ENCODE assay signal across 8 mouse cellular contexts in the genomic region with DNA sequence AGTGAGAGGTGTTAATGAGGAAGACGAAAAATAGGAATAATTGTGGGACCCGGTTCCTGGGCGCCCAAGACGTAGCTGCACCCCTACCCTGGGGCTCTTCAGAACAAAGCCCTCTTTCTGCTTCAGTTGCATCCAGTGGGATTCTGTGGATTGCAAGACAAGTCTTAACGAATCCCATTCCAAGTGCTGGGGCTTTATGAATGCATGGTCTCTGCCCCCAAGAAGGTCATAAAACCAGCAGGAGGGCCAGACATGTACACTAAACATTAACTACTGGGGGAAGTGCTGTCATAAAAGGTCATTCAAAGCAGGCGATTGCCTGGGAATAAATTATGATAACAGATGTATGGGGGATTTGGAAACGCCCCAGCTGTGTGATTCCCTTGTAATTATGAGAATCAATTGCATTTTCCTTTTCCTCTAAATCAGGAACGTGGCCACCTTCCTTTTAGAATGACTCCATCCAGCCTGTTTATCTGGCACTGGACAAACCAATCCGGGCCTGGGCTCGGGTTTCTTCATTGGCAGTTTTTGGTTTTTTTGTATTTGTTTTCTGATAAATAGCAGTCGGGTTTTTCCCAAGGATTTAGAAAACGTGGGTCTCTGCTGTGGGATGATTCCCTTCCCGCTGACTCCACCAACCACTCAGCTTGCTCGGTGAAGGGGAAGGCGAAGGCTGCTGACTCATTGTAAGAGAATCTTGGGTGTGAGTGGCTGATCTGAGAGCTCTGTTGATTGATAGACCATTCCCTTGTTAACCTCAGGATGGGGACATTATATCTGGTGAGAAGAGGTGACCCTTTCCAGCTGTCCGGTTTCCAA. TPM values are rescaled to one million over a fixed set of nuclear protein-coding genes. Genes with fewer than 3 reads are reported as not detected.
A peak's percentile ranks its signal among the peaks of the same experiment; 100 is the strongest.
DNase-seq lines count a peak whose midpoint lies in the region; ATAC-seq and TF ChIP-seq lines count a peak whose summit lies in the region.
"Had no signal": no experiment of that assay in that cellular context is flagged by ENCODE, and none has a peak within 500 bp of the region (broad histone marks: within the 10 kb centered on the region; RNA-seq: fewer than 3 reads in every experiment).

No protein-coding gene starts in this region.

- no peaks in the 10 kb centered on the region for H3K9me3 ChIP-seq in forebrain, embryonic 10.5 days

- no peaks in the 10 kb centered on the region for H3K27me3 ChIP-seq in testis, adult 2 months (ENCODE audit: control insufficient read depth, insufficient read depth, low read length)
- H3K27me3 ChIP-seq in forebrain, embryonic 10.5 days (ENCODE audit: poor library complexity, severe bottlenecking) = no peaks in the 10 kb centered on the region

- H3K36me3 ChIP-seq in testis, adult 2 months (ENCODE audit: control insufficient read depth, insufficient read depth, low read length) = no peaks in the 10 kb centered on the region
- no peaks in the 10 kb centered on the region for H3K36me3 ChIP-seq in forebrain, embryonic 10.5 days (replicated peaks)

- H3K4me3 ChIP-seq in testis, adult 2 months (ENCODE audit: control insufficient read depth, low read depth, low read length) = peak overlapping the region; percentile 78
- H3K4me3 ChIP-seq in forebrain, embryonic 10.5 days = peak overlapping the region; percentile 40
- H3K4me3 ChIP-seq in olfactory bulb, adult 2 months (ENCODE audit: insufficient read depth, low read depth, low read length) = no peak overlapping the region

- no peak for TF ChIP-seq CTCF in testis, adult 2 months (IDR thresholded peaks at IDR 0.05; ENCODE audit: control insufficient read depth, insufficient read depth, insufficient replicate concordance, low read depth, low read length)
- no peak for TF ChIP-seq CTCF in olfactory bulb, adult 2 months (IDR thresholded peaks at IDR 0.05; ENCODE audit: insufficient read depth, low read depth, low read length)

- DNase-seq in testis, postnatal 10 days (ENCODE audit: low spot score) = no peak
- DNase-seq in forebrain, embryonic 10.5 days (ENCODE audit: extremely low spot score, low spot score) = peak; percentile 26
- DNase-seq in kidney, postnatal 14 days = peak; percentile 41
- DNase-seq in B cell, adult 2 months = no peak

- no peak for TF ChIP-seq POLR2A in testis, adult 2 months (IDR thresholded peaks at IDR 0.05; ENCODE audit: control insufficient read depth, low read depth, low read length)
- no peak for TF ChIP-seq POLR2A in olfactory bulb, adult 2 months (IDR thresholded peaks at IDR 0.05; ENCODE audit: insufficient read depth, low read depth, low read length)

- 39% methylated on average over 16 of the region's 16 CpGs for WGBS in forebrain, embryonic 10.5 days
- WGBS in olfactory bulb, adult 2 months = 23% methylated on average over 16 of the region's 16 CpGs

- no peak for ATAC-seq in cerebellum, adult (ENCODE audit: insufficient number of reproducible peaks, low FRiP score, low TSS enrichment)

- no peak overlapping the region for H3K27ac ChIP-seq in testis, adult 2 months (ENCODE audit: control insufficient read depth, insufficient read depth, low read depth, low read length)
- H3K27ac ChIP-seq in forebrain, embryonic 10.5 days = peak overlapping the region; percentile 93
- H3K27ac ChIP-seq in olfactory bulb, adult 2 months (ENCODE audit: insufficient read depth, low read depth, low read length) = 0 out of 2 replicates have a peak overlapping the region, but pooled peaks have one; percentile 36

- peaks cover 10% of the 10 kb centered on the region for H3K4me1 ChIP-seq in testis, adult 2 months (ENCODE audit: control insufficient read depth, insufficient read depth, low read length)
- peaks cover 28% of the 10 kb centered on the region for H3K4me1 ChIP-seq in forebrain, embryonic 10.5 days
- H3K4me1 ChIP-seq in olfactory bulb, adult 2 months (ENCODE audit: control insufficient read depth, insufficient read depth, low read length) = peaks cover 18% of the 10 kb centered on the region

RNA-seq across cellular contexts. Expression of a gene that starts 12.5 kb away (rescaled TPM):
- 7.9 and 8.8 TPM in 2 replicates for polyA plus RNA-seq in testis, adult 2 months (2012; rRNA removed)
- polyA plus RNA-seq in forebrain, embryonic 10.5 days (2016; fragmentation: Nextera tagmentation; extraction: Ambion mirVana) = 33.8 and 36.5 TPM in 2 replicates
- not detected in 2 replicates for polyA plus RNA-seq in olfactory bulb, adult 2 months (2012; ENCODE audit: insufficient read depth, insufficient read length, low replicate concordance, missing spikeins)

RNA-seq across cellular contexts. Expression of a gene that starts 12.6 kb away (rescaled TPM):
- 0.90 and 1.1 TPM in 2 replicates for polyA plus RNA-seq in testis, adult 2 months (2012; rRNA removed)
- 12.0 and 14.2 TPM in 2 replicates for polyA plus RNA-seq in forebrain, embryonic 10.5 days (2016; fragmentation: Nextera tagmentation; extraction: Ambion mirVana)
- polyA plus RNA-seq in olfactory bulb, adult 2 months (2012; ENCODE audit: insufficient read depth, insufficient read length, low replicate concordance, missing spikeins) = not detected in 2 replicates

RNA-seq across cellular contexts. Expression of a gene that starts 26.3 kb away (rescaled TPM):
- polyA plus RNA-seq in testis, adult 2 months (2012; rRNA removed) = 32.3 and 35.2 TPM in 2 replicates
- 16.5 and 18.5 TPM in 2 replicates for polyA plus RNA-seq in forebrain, embryonic 10.5 days (2016; fragmentation: Nextera tagmentation; extraction: Ambion mirVana)
- polyA plus RNA-seq in olfactory bulb, adult 2 months (2012; ENCODE audit: insufficient read depth, insufficient read length, low replicate concordance, missing spikeins) = not detected in 2 replicates

RNA-seq across cellular contexts. Expression of a gene that starts 26.6 kb away (rescaled TPM):
- 3.6 and 4.5 TPM in 2 replicates for polyA plus RNA-seq in testis, adult 2 months (2012; rRNA removed)
- not detected in 2 replicates for polyA plus RNA-seq in forebrain, embryonic 10.5 days (2016; fragmentation: Nextera tagmentation; extraction: Ambion mirVana)
- polyA plus RNA-seq in olfactory bulb, adult 2 months (2012; ENCODE audit: insufficient read depth, insufficient read length, low replicate concordance, missing spikeins) = not detected in 2 replicates
- polyA plus RNA-seq: frontal cortex, adult 2 months had no signal

RNA-seq across cellular contexts. Expression of a gene that starts 26.6 kb away (rescaled TPM):
- 11.0 and 11.2 TPM in 2 replicates for polyA plus RNA-seq in testis, adult 2 months (2012; rRNA removed)
- 47.9 and 52.4 TPM in 2 replicates for polyA plus RNA-seq in forebrain, embryonic 10.5 days (2016; fragmentation: Nextera tagmentation; extraction: Ambion mirVana)
- not detected in 2 replicates for polyA plus RNA-seq in olfactory bulb, adult 2 months (2012; ENCODE audit: insufficient read depth, insufficient read length, low replicate concordance, missing spikeins)

Comparison
In these comparisons a context has a peak if more than half of its experiments do, and no peak if none do; other contexts are left out.
1. DNase-seq: peak in forebrain, embryonic 10.5 days (single experiment) and kidney, postnatal 14 days (single experiment); none in testis, postnatal 10 days (single experiment) and B cell, adult 2 months (0 of 2).
2. RNA of a gene that starts 26.3 kb away (polyA plus RNA-seq): 32.3 to 35.2 TPM in testis, adult 2 months and 16.5 to 18.5 TPM in forebrain, embryonic 10.5 days; not detected in olfactory bulb, adult 2 months; every median in the first group is over 10 times any median in the second.